Mouse (Mus musculus) hindbrain, postnatal 0 days (tissue): ENCODE measurements around the gene Mpc1. TPM values are rescaled to one million over a fixed set of nuclear protein-coding genes. Genes with fewer than 3 reads are reported as not detected.

ENCODE experiments used
- ATAC-seq: fragments of 200-750 bp; cut with Nextera tagmentation; 2 replicates; pipeline ENCODE4 v1.8.0; 2017; ENCODE audit warnings: mild to moderate bottlenecking, moderate TSS enrichment, moderate library complexity
- DNase-seq: peaks from one replicate; pipeline ENCODE4 v3.0.0-alpha.2; 2015; ENCODE audit warnings: low spot score
- H3K27ac ChIP-seq: fragments of 300-500 bp; sonication (generic); 2 replicates; pipeline ENCODE4 v1.5.1; 2014; ENCODE audit warnings: mild to moderate bottlenecking
- H3K27me3 ChIP-seq: fragments of 300-500 bp; sonication (generic); 2 replicates; pipeline ENCODE4 v1.6.1; 2014; ENCODE audit warnings: low read length, mixed read lengths; ENCODE audit not compliant: insufficient read depth
- H3K36me3 ChIP-seq: fragments of 300-500 bp; sonication (generic); 2 replicates; pipeline ENCODE4 v1.6.1; 2014; ENCODE audit warnings: low read length, mixed read lengths; ENCODE audit not compliant: insufficient read depth
- H3K4me1 ChIP-seq: fragments of 300-500 bp; sonication (generic); 2 replicates; pipeline ENCODE4 v1.6.1; 2014; ENCODE audit warnings: antibody characterized with exemption, low read length, mixed read lengths; ENCODE audit not compliant: insufficient read depth
- H3K4me2 ChIP-seq: fragments of 300-500 bp; sonication (generic); 2 replicates; pipeline ENCODE4 v1.6.1; 2014; ENCODE audit warnings: low read depth, mild to moderate bottlenecking, low read length, moderate library complexity, mixed read lengths
- H3K4me3 ChIP-seq: fragments of 300-500 bp; sonication (generic); 2 replicates; pipeline ENCODE4 v1.5.1; 2014; ENCODE audit warnings: low read length
- H3K9ac ChIP-seq: fragments of 300-500 bp; sonication (generic); replicated peaks from 2 replicates; pipeline ENCODE4 v1.6.1; 2014; ENCODE audit warnings: mild to moderate bottlenecking, low read length, moderate library complexity, mixed read lengths
- H3K9me3 ChIP-seq: fragments of 300-500 bp; sonication (generic); 2 replicates; pipeline ENCODE4 v1.6.1; 2016; ENCODE audit warnings: low read length, mixed read lengths
- CTCF ChIP-seq: IDR thresholded peaks from 2 replicates; pipeline ENCODE4 v1.5.1; 2016; ENCODE audit warnings: antibody characterized with exemption, control low read depth, low read depth
- WGBS: fragments of 180-500 bp; shearing (Covaris S2); extraction: QIAGEN DNeasy Blood & Tissue Kit; methylation state at CpG from one replicate; pipeline ENCODE4 v1.1.7; 2014; 5-methylcytosine and 5-hydroxymethylcytosine counted together
- polyA plus RNA-seq: library from polyadenylated mRNA; unstranded; fragments of >200 nt; fragmentation: Nextera tagmentation; extraction: Ambion mirVana; gene quantifications from 2 replicates; pipeline ENCODE4 v1.2.1, GENCODE M21; 2015
- total RNA-seq: library from RNA; depleted of rRNA; stranded (reverse); fragments of >200 nt; gene quantifications from 2 replicates; pipeline ENCODE4 v1.2.3, GENCODE M21; 2014

The Mpc1 gene
- total and polyA plus RNA-seq, 2 experiments from 2014 or later: 485 to 608 TPM

- Histone ChIP-seq H3K4me2 (no peak overlapping the region), H3K9me3 (no peaks in the 10 kb centered on the region), H3K27me3 (no peaks in the 10 kb centered on the region), H3K4me3 (no peak overlapping the region), H3K9ac (no peak overlapping the region), H3K36me3 (peaks cover 18% of the 10 kb centered on the region; the same call in 1 of the 2 replicates), H3K27ac (no peak overlapping the region), H3K4me1 (no peaks in the 10 kb centered on the region)
- WGBS: 88% methylated on average over 4 of the region's 4 CpGs
- ATAC-seq: no peak
- DNase-seq: no peak
- no peak; the same call in 1 of the 2 replicates for TF ChIP-seq CTCF
Measured at GRCm38 (mm10) chr17:8301515-8301914, 18.8 kb downstream of the Mpc1 start.

GRCm38 (mm10) chr17:8302772-8303438, 20.2 kb downstream of the Mpc1 start:
- Histone ChIP-seq H3K4me3 (no peak overlapping the region), H3K4me2 (no peak overlapping the region), H3K9ac (no peak overlapping the region), H3K4me1 (no peaks in the 10 kb centered on the region), H3K27ac (no peak overlapping the region), H3K27me3 (no peaks in the 10 kb centered on the region), H3K36me3 (peaks cover 14% of the 10 kb centered on the region; the same call in 1 of the 2 replicates), H3K9me3 (no peaks in the 10 kb centered on the region)
- WGBS: 74% methylated on average over 7 of the region's 7 CpGs
- ATAC-seq (no peak), DNase-seq (no peak)
- TF ChIP-seq CTCF: no peak

GRCm38 (mm10) chr17:8303671-8304070, 21.0 kb downstream of the Mpc1 start:
- Histone ChIP-seq H3K4me1 (no peaks in the 10 kb centered on the region), H3K4me2 (no peak overlapping the region), H3K9me3 (no peaks in the 10 kb centered on the region), H3K9ac (no peak overlapping the region), H3K4me3 (no peak overlapping the region), H3K27me3 (no peaks in the 10 kb centered on the region), H3K27ac (no peak overlapping the region), H3K36me3 (peaks cover 7% of the 10 kb centered on the region; the same call in 1 of the 2 replicates)
- 70% methylated on average over 5 of the region's 5 CpGs for whole genome bisulfite sequencing
- TF ChIP-seq CTCF: no peak
- no peak for ATAC-seq
- DNase-seq: no peak

- TF ChIP-seq CTCF: peak; percentile 49
- peak; percentile 55; the same call in 1 of the 2 replicates for ATAC-seq
- Histone ChIP-seq H3K4me1 (no peaks in the 10 kb centered on the region), H3K4me2 (no peak overlapping the region), H3K4me3 (no peak overlapping the region), H3K9me3 (no peaks in the 10 kb centered on the region), H3K9ac (no peak overlapping the region), H3K27ac (no peak overlapping the region), H3K36me3 (no peaks in the 10 kb centered on the region), H3K27me3 (no peaks in the 10 kb centered on the region)
- WGBS: 29% methylated on average over 3 of the region's 3 CpGs
- no peak for DNase-seq
Measured at GRCm38 (mm10) chr17:8305801-8306200, 23.1 kb downstream of the Mpc1 start.

- no peaks in the 10 kb centered on the region for H3K36me3 ChIP-seq
- peak; percentile 29; the same call in 1 of the 2 replicates for TF ChIP-seq CTCF
- peak within 1 kb of the TSS; percentile 66 for H3K9ac ChIP-seq
- ATAC-seq (peak; percentile 95), DNase-seq (peak; percentile 97)
- no peaks in the 10 kb centered on the region for H3K27me3 ChIP-seq
- under 1% methylated on average over 51 of the region's 54 CpGs for WGBS
- peak within 1 kb of the TSS; percentile 66 for H3K4me2 ChIP-seq
- H3K27ac ChIP-seq: peak within 1 kb of the TSS; percentile 73
- no peaks in the 10 kb centered on the region for H3K9me3 ChIP-seq
- peaks cover 13% of the 10 kb centered on the region for H3K4me1 ChIP-seq
- H3K4me3 ChIP-seq: peak within 1 kb of the TSS; percentile 70
Measured at GRCm38 (mm10) chr17:8310838-8311614, 28.3 kb downstream of the Mpc1 start, which contains the start of gene Sft2d1. TSS of gene Sft2d1 (plus strand) at chr17:8311102.

GRCm38 (mm10) chr17:8311751-8312150, 29.0 kb downstream of the Mpc1 start:
- Histone ChIP-seq H3K4me2 (peak overlapping the region; percentile 66), H3K4me1 (peaks cover 13% of the 10 kb centered on the region), H3K27me3 (no peaks in the 10 kb centered on the region), H3K27ac (no peak overlapping the region), H3K36me3 (no peaks in the 10 kb centered on the region), H3K9ac (peak overlapping the region; percentile 66), H3K4me3 (peak overlapping the region; percentile 70), H3K9me3 (no peaks in the 10 kb centered on the region)
- no peak for DNase-seq
- 41% methylated on average over 3 of the region's 3 CpGs for WGBS
- TF ChIP-seq CTCF: no peak
- no peak for ATAC-seq

GRCm38 (mm10) chr17:8313976-8314375, 31.3 kb downstream of the Mpc1 start:
- Histone ChIP-seq H3K4me3 (no peak overlapping the region), H3K9ac (no peak overlapping the region), H3K4me1 (peaks cover 13% of the 10 kb centered on the region), H3K9me3 (no peaks in the 10 kb centered on the region), H3K27ac (no peak overlapping the region), H3K4me2 (no peak overlapping the region), H3K27me3 (no peaks in the 10 kb centered on the region), H3K36me3 (no peaks in the 10 kb centered on the region)
- WGBS: 91% methylated on average over 3 of the region's 3 CpGs
- DNase-seq: no peak
- no peak for TF ChIP-seq CTCF
- ATAC-seq: no peak
